Mouse (Mus musculus) midbrain, embryonic 12.5 days (tissue): ENCODE data around the gene Fam118a. TPM values are rescaled to one million over a fixed set of nuclear protein-coding genes. Genes with fewer than 3 reads are reported as not detected.

Source experiments
- ATAC-seq: fragments of 200-750 bp; cut with Nextera tagmentation; 2 replicates; pipeline ENCODE4 v1.8.0; 2017; ENCODE audit warnings: low read depth, moderate TSS enrichment, moderate library complexity; ENCODE audit not compliant: low FRiP score
- H3K27ac ChIP-seq: fragments of 300-500 bp; sonication (generic); replicated peaks from 2 replicates; pipeline ENCODE4 v1.5.1; 2016; ENCODE audit warnings: mild to moderate bottlenecking
- H3K27me3 ChIP-seq: fragments of 300-500 bp; sonication (generic); 2 replicates; pipeline ENCODE4 v1.6.1; 2016; ENCODE audit warnings: mild to moderate bottlenecking
- H3K36me3 ChIP-seq: fragments of 300-500 bp; sonication (generic); 2 replicates; pipeline ENCODE4 v1.6.1; 2016
- H3K4me1 ChIP-seq: fragments of 300-500 bp; sonication (generic); 2 replicates; pipeline ENCODE4 v1.6.1; 2016
- H3K4me2 ChIP-seq: fragments of 300-500 bp; sonication (generic); replicated peaks from 2 replicates; pipeline ENCODE4 v1.6.1; 2016; ENCODE audit warnings: mild to moderate bottlenecking, moderate library complexity
- H3K4me3 ChIP-seq: fragments of 300-500 bp; sonication (generic); 2 replicates; pipeline ENCODE4 v1.5.1; 2016; ENCODE audit warnings: mild to moderate bottlenecking
- H3K9ac ChIP-seq: fragments of 300-500 bp; sonication (generic); replicated peaks from 2 replicates; pipeline ENCODE4 v1.6.1; 2016; ENCODE audit warnings: mild to moderate bottlenecking, moderate library complexity
- H3K9me3 ChIP-seq: fragments of 300-500 bp; sonication (generic); 2 replicates; pipeline ENCODE4 v1.6.1; 2016; ENCODE audit warnings: mild to moderate bottlenecking
- WGBS: fragments of 180-500 bp; shearing (Covaris S2); methylation state at CpG from one replicate; pipeline ENCODE4 v1.1.7; 2016; 5-methylcytosine and 5-hydroxymethylcytosine counted together
- polyA plus RNA-seq: library from polyadenylated mRNA; unstranded; fragments of >200 nt; fragmentation: Nextera tagmentation; extraction: Ambion mirVana; gene quantifications from 2 replicates; pipeline ENCODE4 v1.2.1, GENCODE M21; 2016

Fam118a gene
- polyA plus RNA-seq, 1 experiment from 2014 or later, result 31.6 TPM

GRCm38 (mm10) chr15:84994498-84994897, 34.2 kb upstream of the Fam118a start:
- 37% methylated on average over 6 of the region's 6 CpGs for WGBS
- no peak overlapping the region for H3K4me2 ChIP-seq

GRCm38 (mm10) chr15:84995041-84995440, 33.7 kb upstream of the Fam118a start:
- no peak overlapping the region for H3K9ac ChIP-seq
- WGBS, result 47% methylated on average over 6 of the region's 6 CpGs
- no peaks in the 10 kb centered on the region for H3K9me3 ChIP-seq
- H3K4me1 ChIP-seq, result peaks cover 6% of the 10 kb centered on the region; the same call in 1 of the 2 replicates
- H3K27me3 ChIP-seq, result peaks cover 3% of the 10 kb centered on the region; the same call in 1 of the 2 replicates
- no peaks in the 10 kb centered on the region for H3K36me3 ChIP-seq
- no peak overlapping the region for H3K4me3 ChIP-seq
- ATAC-seq, result no peak
- no peak overlapping the region for H3K27ac ChIP-seq
- H3K4me2 ChIP-seq, result no peak overlapping the region

More at GRCm38 (mm10) chr15:84994498-84994897, 34.2 kb upstream of the Fam118a start:
- Histone ChIP-seq H3K9ac (no peak overlapping the region), H3K36me3 (no peaks in the 10 kb centered on the region), H3K4me1 (peaks cover 9% of the 10 kb centered on the region; the same call in 1 of the 2 replicates), H3K27ac (no peak overlapping the region), H3K4me3 (no peak overlapping the region), H3K9me3 (no peaks in the 10 kb centered on the region), H3K27me3 (peaks cover 3% of the 10 kb centered on the region; the same call in 1 of the 2 replicates)
- ATAC-seq, result no peak

- 0% methylated on average over 1 of the region's 1 CpGs for WGBS
- H3K27ac ChIP-seq, result no peak overlapping the region
- H3K4me1 ChIP-seq, result peaks cover 6% of the 10 kb centered on the region; the same call in 1 of the 2 replicates
- ATAC-seq, result no peak
- peaks cover 8% of the 10 kb centered on the region; the same call in 1 of the 2 replicates for H3K27me3 ChIP-seq
- no peak overlapping the region for H3K4me2 ChIP-seq
- no peak overlapping the region for H3K4me3 ChIP-seq
- H3K36me3 ChIP-seq, result no peaks in the 10 kb centered on the region
- no peak overlapping the region for H3K9ac ChIP-seq
- no peaks in the 10 kb centered on the region for H3K9me3 ChIP-seq
Observed at GRCm38 (mm10) chr15:84995967-84996366, 32.8 kb upstream of the Fam118a start.

GRCm38 (mm10) chr15:84997768-84998454, 30.8 kb upstream of the Fam118a start:
- H3K4me3 ChIP-seq, result no peak overlapping the region
- H3K27me3 ChIP-seq, result peaks cover 25% of the 10 kb centered on the region
- H3K4me2 ChIP-seq, result no peak overlapping the region
- no peaks in the 10 kb centered on the region for H3K36me3 ChIP-seq
- peaks cover 6% of the 10 kb centered on the region; the same call in 1 of the 2 replicates for H3K4me1 ChIP-seq
- ATAC-seq, result no peak
- no peaks in the 10 kb centered on the region for H3K9me3 ChIP-seq
- H3K27ac ChIP-seq, result no peak overlapping the region
- no peak overlapping the region for H3K9ac ChIP-seq
- 81% methylated on average over 14 of the region's 14 CpGs for WGBS

GRCm38 (mm10) chr15:84999911-85000310, 28.8 kb upstream of the Fam118a start:
- H3K4me3 ChIP-seq, result no peak overlapping the region
- peaks cover 6% of the 10 kb centered on the region; the same call in 1 of the 2 replicates for H3K4me1 ChIP-seq
- 70% methylated on average over 7 of the region's 7 CpGs for WGBS
- H3K27ac ChIP-seq, result no peak overlapping the region
- no peak for ATAC-seq
- no peak overlapping the region for H3K9ac ChIP-seq
- H3K9me3 ChIP-seq, result no peaks in the 10 kb centered on the region
- no peaks in the 10 kb centered on the region for H3K36me3 ChIP-seq
- H3K27me3 ChIP-seq, result peaks cover 25% of the 10 kb centered on the region
- H3K4me2 ChIP-seq, result no peak overlapping the region

- ATAC-seq, result no peak
- no peaks in the 10 kb centered on the region for H3K36me3 ChIP-seq
- no peak overlapping the region for H3K4me3 ChIP-seq
- 18% methylated on average over 29 of the region's 29 CpGs for WGBS
- no peak overlapping the region for H3K4me2 ChIP-seq
- H3K9ac ChIP-seq, result no peak overlapping the region
- no peak overlapping the region for H3K27ac ChIP-seq
- H3K27me3 ChIP-seq, result peaks cover 25% of the 10 kb centered on the region
- no peaks in the 10 kb centered on the region for H3K4me1 ChIP-seq
- no peaks in the 10 kb centered on the region for H3K9me3 ChIP-seq
Observed at GRCm38 (mm10) chr15:85000984-85001982, 27.5 kb upstream of the Fam118a start.

- no peak overlapping the region for H3K9ac ChIP-seq
- H3K4me1 ChIP-seq, result peaks cover 6% of the 10 kb centered on the region; the same call in 1 of the 2 replicates
- WGBS, result 88% methylated on average over 8 of the region's 8 CpGs
- H3K4me2 ChIP-seq, result no peak overlapping the region
- no peaks in the 10 kb centered on the region for H3K9me3 ChIP-seq
- no peak overlapping the region for H3K27ac ChIP-seq
- no peaks in the 10 kb centered on the region for H3K36me3 ChIP-seq
- no peak overlapping the region for H3K4me3 ChIP-seq
- ATAC-seq, result no peak
- H3K27me3 ChIP-seq, result no peaks in the 10 kb centered on the region
Observed at GRCm38 (mm10) chr15:85009666-85010065, 19.1 kb upstream of the Fam118a start.

GRCm38 (mm10) chr15:85011895-85012661, 16.7 kb upstream of the Fam118a start:
- 34% methylated on average over 19 of the region's 19 CpGs for WGBS
- peaks cover 13% of the 10 kb centered on the region for H3K27me3 ChIP-seq

GRCm38 (mm10) chr15:85012662-85013054, 16.1 kb upstream of the Fam118a start:
- Histone ChIP-seq H3K9ac (no peak overlapping the region), H3K36me3 (no peaks in the 10 kb centered on the region), H3K4me3 (no peak overlapping the region), H3K9me3 (no peaks in the 10 kb centered on the region), H3K27ac (no peak overlapping the region), H3K4me2 (no peak overlapping the region), H3K27me3 (peaks cover 18% of the 10 kb centered on the region), H3K4me1 (peaks cover 7% of the 10 kb centered on the region; the same call in 1 of the 2 replicates)
- WGBS, result 47% methylated on average over 2 of the region's 2 CpGs
- ATAC-seq, result no peak

More at GRCm38 (mm10) chr15:85011895-85012661, 16.7 kb upstream of the Fam118a start:
- H3K27ac ChIP-seq, result no peak overlapping the region
- H3K9ac ChIP-seq, result no peak overlapping the region
- ATAC-seq, result no peak
- no peak overlapping the region for H3K4me2 ChIP-seq
- H3K9me3 ChIP-seq, result no peaks in the 10 kb centered on the region
- no peak overlapping the region for H3K4me3 ChIP-seq
- H3K4me1 ChIP-seq, result peaks cover 4% of the 10 kb centered on the region; the same call in 1 of the 2 replicates
- no peaks in the 10 kb centered on the region for H3K36me3 ChIP-seq

- Histone ChIP-seq H3K27ac (no peak overlapping the region), H3K4me1 (peaks cover 10% of the 10 kb centered on the region; the same call in 1 of the 2 replicates), H3K9ac (no peak overlapping the region), H3K4me3 (no peak overlapping the region), H3K9me3 (no peaks in the 10 kb centered on the region), H3K36me3 (no peaks in the 10 kb centered on the region), H3K27me3 (peaks cover 25% of the 10 kb centered on the region), H3K4me2 (no peak overlapping the region)
- WGBS, result 87% methylated on average over 11 of the region's 11 CpGs
- ATAC-seq, result no peak
Observed at GRCm38 (mm10) chr15:85015771-85016170, 13.0 kb upstream of the Fam118a start.

- H3K4me3 ChIP-seq, result 0 out of 2 replicates have a peak within 1 kb of the TSS, but pooled peaks have one; percentile 9
- no peak within 1 kb of the TSS for H3K27ac ChIP-seq
- H3K4me2 ChIP-seq, result peak within 1 kb of the TSS; percentile 30
- WGBS, result 8% methylated on average over 21 of the region's 21 CpGs
- no peaks in the 10 kb centered on the region for H3K36me3 ChIP-seq
- H3K9me3 ChIP-seq, result no peaks in the 10 kb centered on the region
- H3K9ac ChIP-seq, result no peak within 1 kb of the TSS
- H3K4me1 ChIP-seq, result peaks cover 10% of the 10 kb centered on the region; the same call in 1 of the 2 replicates
- no peak for ATAC-seq
- peaks cover 25% of the 10 kb centered on the region for H3K27me3 ChIP-seq
Observed at GRCm38 (mm10) chr15:85016951-85017664, 11.6 kb upstream of the Fam118a start, which contains the start of gene Upk3a. Gene Upk3a, plus strand, starts transcription at chr15:85017141.
